Mouse (Mus musculus): ENCODE data around the gene Tacc2.

GRCm38 (mm10) chr7:130715467-130715866 lies 138.2 kb downstream of the Tacc2 start:
- TF ChIP-seq POLR2A (IDR thresholded peaks at IDR 0.05; ENCODE audit: low read depth, low read length) (no peak), CTCF (IDR thresholded peaks at IDR 0.05; ENCODE audit: extremely low read depth, insufficient read length, insufficient replicate concordance, low read depth, low read length) (no peak)

Measured in small intestine, adult 2 months (tissue).